Mouse (Mus musculus) liver, embryonic 12.5 days (tissue): Measurements from ENCODE around the gene Ivd. TPM values are rescaled to one million over a fixed set of nuclear protein-coding genes. Genes with fewer than 3 reads are reported as not detected.

Experiments used
- ATAC-seq: fragments of 200-750 bp; cut with Nextera tagmentation; 2 replicates; pipeline ENCODE4 v1.8.0; 2017; ENCODE audit warnings: moderate number of reproducible peaks, mild to moderate bottlenecking, moderate library complexity
- H3K27ac ChIP-seq: fragments of 300-500 bp; sonication (generic); 2 replicates; pipeline ENCODE4 v1.5.1; 2016; ENCODE audit warnings: mild to moderate bottlenecking
- H3K27me3 ChIP-seq: fragments of 300-500 bp; sonication (generic); replicated peaks from 2 replicates; pipeline ENCODE4 v1.6.1; 2016; ENCODE audit warnings: mild to moderate bottlenecking, moderate library complexity
- H3K36me3 ChIP-seq: fragments of 300-500 bp; sonication (generic); 2 replicates; pipeline ENCODE4 v1.6.1; 2016; ENCODE audit warnings: mild to moderate bottlenecking, moderate library complexity
- H3K4me1 ChIP-seq: fragments of 300-500 bp; sonication (generic); 2 replicates; pipeline ENCODE4 v1.6.1; 2016
- H3K4me2 ChIP-seq: fragments of 300-500 bp; sonication (generic); 2 replicates; pipeline ENCODE4 v1.6.1; 2016; ENCODE audit warnings: mild to moderate bottlenecking, moderate library complexity
- H3K4me3 ChIP-seq: fragments of 300-500 bp; sonication (generic); 2 replicates; pipeline ENCODE4 v1.5.1; 2016; ENCODE audit warnings: mild to moderate bottlenecking, moderate library complexity
- H3K9ac ChIP-seq: fragments of 300-500 bp; sonication (generic); 2 replicates; pipeline ENCODE4 v1.6.1; 2016; ENCODE audit warnings: mild to moderate bottlenecking, moderate library complexity
- H3K9me3 ChIP-seq: fragments of 300-500 bp; sonication (generic); replicated peaks from 2 replicates; pipeline ENCODE4 v1.6.1; 2016; ENCODE audit warnings: mild to moderate bottlenecking, moderate library complexity
- WGBS: fragments of 180-500 bp; shearing (Covaris S2); methylation state at CpG from one replicate; pipeline ENCODE4 v1.1.7; 2016; ENCODE audit not compliant: insufficient replicate concordance; 5-methylcytosine and 5-hydroxymethylcytosine counted together
- polyA plus RNA-seq: library from polyadenylated mRNA; unstranded; fragments of >200 nt; fragmentation: Nextera tagmentation; extraction: Ambion mirVana; gene quantifications from 2 replicates; pipeline ENCODE4 v1.2.1, GENCODE M21; 2016

Gene Ivd
- polyA plus RNA-seq, 1 experiment from 2014 or later, result 30.8 TPM

DNA sequence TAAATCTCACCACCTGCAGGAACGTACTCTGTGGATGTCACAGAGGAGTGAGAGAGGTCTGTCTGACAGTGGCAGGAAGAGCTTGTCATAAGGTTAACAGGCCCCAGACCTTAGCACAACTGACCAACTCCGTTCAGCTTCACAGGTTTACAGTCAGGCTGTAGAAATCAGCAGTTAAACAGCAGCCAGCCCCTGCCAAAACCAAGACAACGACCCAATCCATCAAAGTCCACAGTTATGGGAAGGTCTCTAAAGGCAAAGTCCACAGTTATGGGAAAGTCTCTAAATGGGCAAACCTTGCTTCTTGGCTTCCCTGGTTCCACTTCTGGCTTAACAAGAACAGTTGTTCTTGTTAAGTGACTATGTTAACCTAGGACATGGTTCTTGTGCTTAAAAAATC is 17.3 kb upstream of the Ivd start:
- no peak overlapping the region for H3K4me3 ChIP-seq
- no peak overlapping the region for H3K27ac ChIP-seq
- WGBS, result 68% methylated on average over 3 of the region's 3 CpGs
- no peak for ATAC-seq
- no peaks in the 10 kb centered on the region for H3K36me3 ChIP-seq
- H3K9me3 ChIP-seq, result peaks cover 5% of the 10 kb centered on the region
- no peak overlapping the region for H3K9ac ChIP-seq
- H3K27me3 ChIP-seq, result 0 out of 2 replicates have a peak, but pooled peaks cover 19% of the 10 kb centered on the region
- no peak overlapping the region for H3K4me2 ChIP-seq
- peaks cover 21% of the 10 kb centered on the region for H3K4me1 ChIP-seq

- ATAC-seq, result 0 out of 2 replicates have a peak, but pooled peaks have one; percentile 48
- no peaks in the 10 kb centered on the region for H3K36me3 ChIP-seq
- no peak overlapping the region for H3K4me2 ChIP-seq
- H3K27me3 ChIP-seq, result 0 out of 2 replicates have a peak, but pooled peaks cover 19% of the 10 kb centered on the region
- peaks cover 17% of the 10 kb centered on the region for H3K4me1 ChIP-seq
- WGBS, result 57% methylated on average over 7 of the region's 7 CpGs
- no peak overlapping the region for H3K4me3 ChIP-seq
- H3K27ac ChIP-seq, result no peak overlapping the region
- peaks cover 5% of the 10 kb centered on the region for H3K9me3 ChIP-seq
- H3K9ac ChIP-seq, result no peak overlapping the region
Observed at GRCm38 (mm10) chr2:118846246-118846645, 15.5 kb upstream of the Ivd start.

- Histone ChIP-seq H3K36me3 (no peaks in the 10 kb centered on the region), H3K4me2 (no peak overlapping the region), H3K27me3 (0 out of 2 replicates have a peak, but pooled peaks cover 4% of the 10 kb centered on the region), H3K27ac (no peak overlapping the region), H3K4me1 (no peaks in the 10 kb centered on the region), H3K9ac (no peak overlapping the region), H3K4me3 (no peak overlapping the region), H3K9me3 (no peaks in the 10 kb centered on the region)
- 49% methylated on average over 3 of the region's 3 CpGs for WGBS
- ATAC-seq, result no peak
Observed at GRCm38 (mm10) chr2:118851756-118852155, 10.0 kb upstream of the Ivd start.

GRCm38 (mm10) chr2:118862340-118862675 is 554 bp downstream of the Ivd start:
- Histone ChIP-seq H3K4me1 (peaks cover 24% of the 10 kb centered on the region), H3K27ac (peak overlapping the region; percentile 68), H3K4me2 (peak overlapping the region; percentile 79), H3K9me3 (no peaks in the 10 kb centered on the region), H3K27me3 (peaks cover 10% of the 10 kb centered on the region), H3K9ac (peak overlapping the region; percentile 74), H3K36me3 (no peaks in the 10 kb centered on the region), H3K4me3 (peak overlapping the region; percentile 69)
- WGBS, result 45% methylated on average over 3 of the region's 3 CpGs
- no peak for ATAC-seq

GRCm38 (mm10) chr2:118870601-118871000 is 8.8 kb downstream of the Ivd start:
- peaks cover 34% of the 10 kb centered on the region for H3K36me3 ChIP-seq
- H3K4me1 ChIP-seq, result no peaks in the 10 kb centered on the region
- no peak overlapping the region for H3K9ac ChIP-seq
- ATAC-seq, result no peak
- 65% methylated on average over 3 of the region's 3 CpGs for WGBS
- no peaks in the 10 kb centered on the region for H3K27me3 ChIP-seq
- no peaks in the 10 kb centered on the region for H3K9me3 ChIP-seq
- no peak overlapping the region for H3K4me2 ChIP-seq
- H3K4me3 ChIP-seq, result no peak overlapping the region
- H3K27ac ChIP-seq, result no peak overlapping the region

DNA sequence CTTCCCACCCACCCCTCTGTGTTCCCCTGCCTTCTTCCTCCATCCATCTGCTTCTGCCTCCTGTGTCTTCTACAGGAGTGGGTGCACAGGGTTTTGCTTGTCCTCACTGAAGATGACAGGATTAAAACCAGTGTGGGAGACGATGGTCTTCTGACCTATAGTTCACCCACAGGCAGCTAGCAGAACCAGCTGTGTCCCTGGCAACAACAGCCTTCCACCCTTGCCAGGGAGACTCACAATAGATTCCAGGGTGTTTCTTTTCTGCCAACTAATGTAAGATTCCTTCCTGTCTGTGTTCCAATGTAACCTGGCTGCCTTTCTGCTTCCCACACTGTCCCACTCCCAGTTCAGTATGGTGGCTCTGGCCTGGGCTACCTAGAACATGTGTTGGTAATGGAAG is 9.3 kb downstream of the Ivd start:
- Histone ChIP-seq H3K27ac (no peak overlapping the region), H3K4me2 (no peak overlapping the region), H3K27me3 (no peaks in the 10 kb centered on the region), H3K9me3 (no peaks in the 10 kb centered on the region), H3K36me3 (peaks cover 36% of the 10 kb centered on the region), H3K9ac (no peak overlapping the region), H3K4me3 (no peak overlapping the region), H3K4me1 (no peaks in the 10 kb centered on the region)
- ATAC-seq, result no peak
- 65% methylated on average over 1 of the region's 1 CpGs for WGBS

DNA sequence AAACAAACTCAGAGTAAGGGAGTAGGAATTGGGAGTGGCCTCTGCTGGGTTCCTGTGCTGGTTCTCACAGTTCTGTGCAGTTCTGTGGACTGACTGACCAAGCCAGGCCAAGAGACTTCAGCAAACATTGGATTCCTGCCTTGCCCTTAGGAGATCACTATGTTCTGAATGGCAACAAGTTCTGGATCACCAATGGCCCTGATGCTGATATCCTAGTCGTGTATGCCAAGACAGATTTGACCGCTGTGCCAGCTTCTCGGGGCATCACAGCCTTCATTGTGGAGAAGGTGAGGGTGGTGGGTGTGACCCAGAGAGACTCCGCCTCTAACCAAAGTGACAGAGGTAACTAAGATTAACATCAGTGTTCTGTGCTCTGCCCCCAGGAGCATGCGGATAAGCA is 11.3 kb downstream of the Ivd start:
- WGBS, result 81% methylated on average over 5 of the region's 5 CpGs

GRCm38 (mm10) chr2:118873890-118874430 is 12.2 kb downstream of the Ivd start:
- no peaks in the 10 kb centered on the region for H3K9me3 ChIP-seq
- H3K4me1 ChIP-seq, result no peaks in the 10 kb centered on the region
- H3K4me2 ChIP-seq, result no peak overlapping the region
- WGBS, result 76% methylated on average over 6 of the region's 6 CpGs
- H3K4me3 ChIP-seq, result no peak overlapping the region
- H3K9ac ChIP-seq, result no peak overlapping the region
- H3K27me3 ChIP-seq, result no peaks in the 10 kb centered on the region
- no peak for ATAC-seq
- no peak overlapping the region for H3K27ac ChIP-seq
- peaks cover 55% of the 10 kb centered on the region for H3K36me3 ChIP-seq

More for the DNA sequence above, 11.3 kb downstream of the Ivd start:
- Histone ChIP-seq H3K36me3 (peaks cover 54% of the 10 kb centered on the region), H3K27me3 (no peaks in the 10 kb centered on the region), H3K4me2 (no peak overlapping the region), H3K4me1 (no peaks in the 10 kb centered on the region), H3K9me3 (no peaks in the 10 kb centered on the region), H3K9ac (no peak overlapping the region), H3K4me3 (no peak overlapping the region), H3K27ac (no peak overlapping the region)
- ATAC-seq, result no peak

DNA sequence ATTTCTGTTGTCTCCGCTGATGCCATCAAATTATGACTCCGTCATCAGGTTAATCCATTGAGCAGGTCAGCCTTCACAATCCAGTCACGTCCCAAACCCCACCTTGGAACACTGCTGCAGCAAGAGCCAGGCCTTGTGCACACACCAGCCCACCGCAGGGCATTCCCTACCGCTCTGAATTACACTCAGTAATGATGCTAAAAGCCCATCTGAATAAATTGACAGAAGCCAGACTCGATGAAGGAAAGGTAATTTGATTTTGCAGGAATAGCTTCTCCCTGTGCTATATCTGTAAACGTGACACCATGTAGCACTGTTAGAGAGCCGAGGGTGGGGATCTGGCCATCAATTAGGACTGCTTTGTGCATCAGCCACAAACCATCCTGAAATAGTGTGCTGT is 13.6 kb downstream of the Ivd start:
- H3K4me1 ChIP-seq, result no peaks in the 10 kb centered on the region
- no peak overlapping the region for H3K4me3 ChIP-seq
- H3K27ac ChIP-seq, result no peak overlapping the region
- no peak for ATAC-seq
- H3K36me3 ChIP-seq, result peaks cover 48% of the 10 kb centered on the region
- 81% methylated on average over 8 of the region's 8 CpGs for WGBS
- no peaks in the 10 kb centered on the region for H3K9me3 ChIP-seq
- H3K27me3 ChIP-seq, result no peaks in the 10 kb centered on the region
- H3K9ac ChIP-seq, result no peak overlapping the region
- no peak overlapping the region for H3K4me2 ChIP-seq

DNA sequence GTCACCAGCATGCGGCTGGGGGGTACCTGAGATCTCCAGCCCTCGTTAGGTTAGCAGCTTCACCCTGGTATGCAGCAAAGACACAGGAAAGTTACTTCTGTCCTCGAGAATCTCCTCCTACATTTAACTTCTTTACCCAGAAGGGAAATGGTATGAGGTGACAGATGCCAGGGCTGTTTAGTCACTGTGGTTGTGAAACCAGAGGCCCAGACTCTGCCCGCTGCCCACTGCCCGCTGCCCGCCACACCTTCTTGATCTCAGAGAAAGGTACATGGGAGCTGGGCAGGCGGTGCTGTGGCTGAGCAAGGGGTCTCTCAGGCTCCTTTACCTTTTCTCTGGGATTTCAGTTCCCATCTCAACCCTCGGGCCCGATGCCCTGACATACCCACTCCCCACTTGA is 14.7 kb downstream of the Ivd start:
- H3K9ac ChIP-seq, result no peak overlapping the region
- H3K27ac ChIP-seq, result no peak overlapping the region
- no peaks in the 10 kb centered on the region for H3K9me3 ChIP-seq
- H3K27me3 ChIP-seq, result no peaks in the 10 kb centered on the region
- no peak overlapping the region for H3K4me2 ChIP-seq
- peaks cover 37% of the 10 kb centered on the region for H3K36me3 ChIP-seq
- H3K4me1 ChIP-seq, result no peaks in the 10 kb centered on the region
- no peak overlapping the region for H3K4me3 ChIP-seq
- 82% methylated on average over 9 of the region's 9 CpGs for WGBS
- no peak for ATAC-seq

- ATAC-seq, result no peak
- WGBS, result 81% methylated on average over 4 of the region's 4 CpGs
- H3K4me3 ChIP-seq, result no peak overlapping the region
- peaks cover 18% of the 10 kb centered on the region for H3K4me1 ChIP-seq
- peaks cover 19% of the 10 kb centered on the region for H3K36me3 ChIP-seq
- no peak overlapping the region for H3K27ac ChIP-seq
- H3K9ac ChIP-seq, result no peak overlapping the region
- H3K4me2 ChIP-seq, result no peak overlapping the region
- no peaks in the 10 kb centered on the region for H3K9me3 ChIP-seq
- peaks cover 21% of the 10 kb centered on the region for H3K27me3 ChIP-seq
Observed at GRCm38 (mm10) chr2:118881019-118881418, 19.3 kb downstream of the Ivd start.

- 75% methylated on average over 5 of the region's 5 CpGs for WGBS
- ATAC-seq, result no peak
- peaks cover 27% of the 10 kb centered on the region for H3K4me1 ChIP-seq
Observed at GRCm38 (mm10) chr2:118881956-118882355, 20.2 kb downstream of the Ivd start.

More at GRCm38 (mm10) chr2:118881956-118882355, 20.2 kb downstream of the Ivd start:
- Histone ChIP-seq H3K36me3 (peaks cover 11% of the 10 kb centered on the region), H3K9me3 (no peaks in the 10 kb centered on the region), H3K9ac (no peak overlapping the region), H3K27ac (no peak overlapping the region), H3K4me3 (no peak overlapping the region), H3K4me2 (no peak overlapping the region), H3K27me3 (peaks cover 23% of the 10 kb centered on the region)
